Mouse (Mus musculus): ENCODE data around the gene Plxnb2.

Gene Plxnb2

DNA sequence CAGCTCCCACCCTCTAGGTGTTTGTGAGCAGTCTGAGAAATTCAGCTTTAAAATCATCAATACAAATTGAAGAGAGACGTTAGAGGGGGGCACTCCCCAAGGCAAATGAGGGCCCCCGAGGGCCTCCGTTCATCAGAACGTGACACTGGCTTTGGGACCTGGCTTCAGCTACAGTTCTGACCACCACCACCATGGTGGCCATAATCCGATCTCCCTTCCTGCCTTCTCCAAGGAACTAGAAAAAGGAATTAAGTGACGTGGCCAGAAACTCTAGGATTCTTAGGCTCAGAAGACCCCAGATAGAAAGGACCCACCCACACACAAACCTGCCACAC is 991 bp downstream of the Plxnb2 start:
- DNase-seq (ENCODE audit: low read depth), result no peak

DNA sequence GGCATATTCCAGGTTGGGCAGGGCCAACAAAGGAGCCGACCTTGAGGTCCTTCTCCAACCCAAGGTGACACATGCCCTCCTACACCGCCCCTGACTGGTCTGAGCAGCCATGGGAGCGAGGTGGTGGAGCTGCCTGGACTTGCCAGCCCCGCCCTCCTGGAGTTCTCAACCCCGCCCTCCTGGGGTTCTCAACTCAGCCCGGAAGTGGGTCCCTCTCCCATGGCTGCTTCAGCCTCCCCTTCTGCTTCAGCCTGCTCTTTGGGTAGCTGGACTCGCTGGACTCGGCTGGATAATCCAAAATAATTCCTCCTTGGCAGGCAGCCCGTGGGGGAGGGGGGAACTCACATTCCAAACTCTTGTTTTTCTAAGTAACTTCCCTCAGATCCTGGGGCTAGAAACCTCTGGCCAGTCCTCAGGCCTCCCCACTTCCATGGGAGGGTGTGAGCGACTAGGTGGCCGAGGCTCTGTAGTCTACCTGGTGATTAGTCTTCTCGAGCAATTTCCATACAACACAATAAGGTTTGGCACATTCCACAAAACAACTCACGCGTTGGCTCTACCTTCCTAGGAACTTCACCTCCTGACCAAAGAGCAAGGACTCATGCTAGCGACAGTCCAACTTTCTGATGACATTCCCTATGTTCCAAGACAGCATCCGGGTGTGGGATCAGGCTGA is 1.5 kb downstream of the Plxnb2 start:
- DNase-seq (ENCODE audit: low read depth), result no peak

DNA sequence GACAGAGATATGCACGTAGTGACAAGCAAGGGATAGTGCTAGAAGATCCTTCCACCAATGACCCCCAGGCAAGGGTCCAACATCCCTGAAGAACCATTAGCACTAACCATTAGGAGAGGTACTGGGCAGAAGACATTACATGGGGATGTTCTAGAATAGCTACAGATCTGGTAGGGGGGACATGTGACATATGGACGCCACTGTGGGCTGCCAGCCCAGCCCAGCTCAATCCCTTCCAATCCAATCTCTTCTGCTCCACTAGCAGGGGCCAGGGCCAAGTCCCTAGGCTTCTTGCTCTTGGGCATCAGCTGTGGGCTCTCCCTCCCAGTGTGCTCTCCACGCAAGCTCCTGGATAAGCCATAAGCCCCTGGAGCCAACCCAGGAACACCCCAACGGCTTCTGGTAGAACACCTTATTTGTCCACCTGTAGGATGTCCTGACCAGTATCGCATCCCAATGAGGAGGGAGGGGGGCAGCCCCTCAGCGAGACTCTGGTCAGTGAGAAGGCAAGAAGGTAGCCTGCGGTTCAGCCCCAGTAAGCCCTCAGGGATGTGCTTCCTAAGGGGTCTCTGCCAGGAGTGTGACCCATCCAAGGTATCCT is 2.2 kb downstream of the Plxnb2 start:
- DNase-seq (ENCODE audit: low read depth), result no peak

DNA sequence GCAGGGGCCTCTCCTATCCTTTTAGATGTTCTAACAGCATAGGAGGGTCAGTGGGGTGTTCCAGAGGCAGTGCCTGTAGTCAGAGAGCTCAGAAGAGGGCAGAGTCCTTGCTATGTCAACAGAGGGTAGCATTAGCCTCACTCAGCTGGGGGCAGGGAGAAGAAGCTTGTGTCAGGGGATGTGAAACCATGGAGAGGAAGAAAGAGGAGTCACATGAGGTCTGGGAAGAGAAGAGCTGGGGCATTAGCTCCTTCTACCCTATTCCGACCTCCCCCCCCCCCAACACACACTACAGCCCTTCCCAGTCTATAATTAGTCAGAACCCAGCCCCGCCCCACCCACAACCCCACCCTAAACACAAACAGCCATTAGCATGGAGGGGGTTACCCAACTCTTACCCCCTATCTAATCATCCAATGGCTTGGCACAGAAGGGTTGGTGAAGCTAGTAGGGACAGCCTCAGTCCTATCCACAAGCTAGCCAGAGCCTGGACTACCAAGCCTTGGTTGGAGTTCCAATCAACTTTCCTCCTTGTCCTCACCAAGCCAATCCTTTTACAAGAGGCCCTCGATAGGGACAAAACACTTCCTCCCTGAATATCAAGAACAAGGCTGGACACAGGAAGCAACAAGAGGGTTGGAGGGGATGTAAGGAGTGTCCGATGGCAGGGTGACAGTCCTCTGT is 2.9 kb downstream of the Plxnb2 start:
- peak; percentile 19 for DNase-seq (ENCODE audit: low read depth)

DNA sequence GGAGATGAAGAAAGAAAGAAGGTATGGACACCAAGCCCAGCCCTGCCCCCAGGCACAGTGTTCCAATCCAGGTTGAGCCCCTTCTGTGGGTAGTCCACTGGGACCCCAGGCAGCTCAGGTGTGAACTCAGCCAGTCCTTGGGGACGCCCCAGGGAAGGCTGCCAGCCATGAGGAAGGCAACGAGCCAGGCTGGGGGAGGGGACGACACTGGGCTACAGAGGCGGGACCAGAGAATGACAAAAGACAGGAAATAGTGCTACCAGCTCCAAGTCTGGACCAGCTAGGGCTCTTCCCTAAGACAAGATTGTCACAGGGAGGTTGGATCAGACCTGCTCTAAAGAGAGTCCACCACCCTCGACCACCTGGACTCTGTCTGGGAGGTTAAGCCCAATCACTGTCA is 3.5 kb downstream of the Plxnb2 start:
- peak; percentile 59 for DNase-seq (ENCODE audit: low read depth)

DNA sequence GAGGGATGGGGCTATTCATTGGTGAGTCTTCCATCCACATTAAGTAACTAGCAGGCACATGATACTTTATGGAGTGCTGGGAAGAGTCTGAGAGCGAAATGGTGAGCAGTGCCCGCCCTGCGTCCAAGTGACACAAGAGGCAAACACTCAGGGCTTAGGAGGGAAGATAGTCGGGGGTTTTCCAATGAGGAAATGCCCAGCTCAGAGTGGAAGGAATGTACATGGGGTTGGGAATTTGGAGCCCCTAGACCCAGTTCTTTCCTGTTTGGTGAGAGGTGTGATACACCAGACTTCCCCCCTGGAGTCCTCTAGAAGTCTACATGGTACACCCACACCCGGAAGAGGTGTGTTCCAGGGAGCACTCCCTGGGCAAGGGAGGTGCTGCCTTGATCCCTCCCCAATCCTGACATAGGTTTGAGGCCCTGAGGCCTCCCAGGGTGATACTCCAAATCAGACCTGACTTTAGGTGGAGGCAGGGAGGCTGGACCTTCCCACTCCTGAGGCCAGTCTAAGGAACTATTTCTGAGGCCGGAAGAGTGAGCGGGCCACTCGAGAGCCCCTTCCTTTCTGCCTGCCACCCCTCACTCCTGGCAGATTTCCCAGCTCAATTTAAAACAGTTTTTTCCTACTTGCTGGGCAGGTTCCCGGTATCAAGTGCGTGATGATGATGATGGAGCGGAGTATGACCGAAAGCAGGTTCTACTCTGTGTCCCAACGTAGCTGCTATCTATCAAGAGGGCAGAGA is 5.0 kb downstream of the Plxnb2 start:
- DNase-seq (ENCODE audit: low read depth), result no peak

DNA sequence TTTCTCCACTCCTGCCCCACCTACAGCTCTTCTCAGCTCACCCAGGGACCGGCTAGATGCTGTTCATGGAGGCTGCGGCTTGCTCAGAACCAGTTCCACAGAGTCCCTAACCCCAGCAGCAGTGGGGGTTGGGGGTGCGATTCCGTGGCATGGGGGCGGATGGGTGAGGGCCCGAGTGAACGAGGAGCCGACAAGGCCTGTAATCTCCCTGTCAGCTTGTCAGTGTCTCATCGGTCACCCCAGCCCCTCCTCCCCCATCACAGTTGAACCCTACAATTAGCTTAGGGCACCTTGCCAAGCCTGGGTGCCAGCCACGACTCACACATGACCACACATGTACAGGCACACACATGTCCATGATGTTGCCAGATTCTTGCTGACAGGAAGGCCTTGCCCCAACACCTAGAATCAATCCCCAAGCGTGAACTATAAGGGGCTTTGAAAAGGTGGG is 5.7 kb downstream of the Plxnb2 start:
- DNase-seq (ENCODE audit: low read depth), result no peak

DNA sequence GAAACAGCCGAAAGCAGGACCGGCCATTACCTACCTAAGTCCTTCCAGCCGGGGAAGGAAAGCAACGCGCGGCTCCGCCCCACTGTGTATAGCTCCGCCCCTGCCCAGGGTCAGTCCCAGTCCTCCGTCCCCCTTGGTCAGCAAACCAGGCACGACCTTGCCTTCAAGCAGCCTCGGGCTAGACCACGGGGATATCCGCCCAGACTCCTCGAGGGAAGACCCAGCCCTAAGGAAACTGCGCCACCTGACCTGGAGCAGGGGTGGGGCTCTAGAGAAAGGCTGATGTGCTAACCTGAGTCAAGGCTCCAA is 6.7 kb downstream of the Plxnb2 start:
- DNase-seq (ENCODE audit: low read depth), result no peak

- no peak for DNase-seq (ENCODE audit: low read depth)
These were observed 7.3 kb downstream of the Plxnb2 start for GRCm38 (mm10) chr15:89173024-89173905.

GRCm38 (mm10) chr15:89172276-89172935 is 8.2 kb downstream of the Plxnb2 start:
- no peak for DNase-seq (ENCODE audit: low read depth)

DNA sequence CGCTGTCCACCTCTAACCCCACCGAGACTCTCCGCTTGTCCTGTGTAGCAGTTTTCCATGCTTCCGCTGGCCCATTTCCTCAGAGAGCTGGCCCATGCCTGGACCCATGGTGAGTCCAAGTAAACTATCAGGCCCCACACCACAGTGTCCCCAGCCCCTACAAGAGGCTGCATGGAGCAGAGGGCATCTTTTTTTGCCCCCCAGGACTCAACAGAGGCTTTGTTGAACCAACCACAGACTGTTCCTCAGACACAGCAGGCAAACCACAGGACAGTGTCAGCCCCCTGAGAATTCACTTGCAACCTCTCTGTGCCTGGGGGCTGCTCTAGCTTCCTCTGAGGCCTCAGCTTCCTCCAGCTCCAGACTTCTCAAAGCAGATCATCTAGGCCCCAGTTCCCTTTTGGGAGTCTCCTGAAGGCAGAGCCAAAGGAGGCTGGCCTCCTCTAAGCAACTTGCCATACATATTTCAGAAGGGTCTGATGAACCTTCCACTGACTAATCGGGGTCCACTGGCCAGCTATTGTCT is 9.0 kb downstream of the Plxnb2 start:
- DNase-seq (ENCODE audit: low read depth), result no peak

GRCm38 (mm10) chr15:89170102-89170501 is 10.5 kb downstream of the Plxnb2 start:
- DNase-seq (ENCODE audit: low read depth), result no peak

DNA sequence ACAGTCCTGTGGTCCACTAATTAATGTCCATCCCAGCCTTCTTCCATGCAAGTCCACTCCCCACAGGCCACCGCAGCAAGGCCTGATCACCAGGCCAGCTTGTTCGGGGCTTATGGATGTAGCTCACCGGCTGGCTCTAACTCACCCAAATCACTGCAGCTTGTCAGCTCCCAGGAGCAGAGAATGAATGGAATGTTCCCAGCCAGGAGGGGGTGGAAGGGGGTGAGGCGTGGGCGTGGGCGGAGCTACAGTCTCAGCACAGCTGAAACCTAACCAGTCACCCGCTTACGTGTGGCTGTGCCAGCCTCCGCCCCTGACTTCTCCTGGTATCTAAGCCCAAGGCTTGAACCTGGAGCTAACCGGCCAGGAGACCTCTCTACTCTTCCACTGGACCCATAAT is 11.2 kb downstream of the Plxnb2 start:
- no peak for DNase-seq (ENCODE audit: low read depth)

- no peak for DNase-seq (ENCODE audit: low read depth)
These were observed 11.7 kb downstream of the Plxnb2 start for GRCm38 (mm10) chr15:89168922-89169321.

GRCm38 (mm10) chr15:89165478-89165877 is 15.1 kb downstream of the Plxnb2 start:
- no peak for DNase-seq (ENCODE audit: low read depth)

DNA sequence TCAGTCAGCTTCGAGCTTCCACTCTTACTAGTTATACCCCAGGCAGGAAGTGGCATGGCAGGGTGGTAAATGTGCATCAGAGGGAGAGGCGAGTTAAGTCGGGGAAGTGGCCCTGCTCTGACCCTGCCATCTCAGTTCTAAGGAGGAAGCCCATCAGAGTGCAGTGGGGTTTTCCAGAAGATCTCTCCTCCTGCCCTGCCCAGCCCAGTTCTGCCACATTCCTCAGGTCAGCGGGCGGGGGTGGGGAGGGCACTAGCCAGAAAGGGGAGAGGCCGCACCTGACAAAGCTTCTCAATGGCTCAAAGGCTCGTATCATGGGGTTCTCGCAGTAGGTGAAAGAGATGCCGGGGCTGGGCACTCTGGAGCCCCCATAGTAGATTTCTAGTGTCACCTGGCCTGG is 19.2 kb downstream of the Plxnb2 start:
- DNase-seq (ENCODE audit: low read depth), result no peak

- DNase-seq (ENCODE audit: low read depth), result no peak
These were observed 22.1 kb downstream of the Plxnb2 start for GRCm38 (mm10) chr15:89158516-89158915.

- DNase-seq (ENCODE audit: low read depth), result peak; percentile 91
These were observed 22.6 kb downstream of the Plxnb2 start for GRCm38 (mm10) chr15:89157954-89158353.

DNA sequence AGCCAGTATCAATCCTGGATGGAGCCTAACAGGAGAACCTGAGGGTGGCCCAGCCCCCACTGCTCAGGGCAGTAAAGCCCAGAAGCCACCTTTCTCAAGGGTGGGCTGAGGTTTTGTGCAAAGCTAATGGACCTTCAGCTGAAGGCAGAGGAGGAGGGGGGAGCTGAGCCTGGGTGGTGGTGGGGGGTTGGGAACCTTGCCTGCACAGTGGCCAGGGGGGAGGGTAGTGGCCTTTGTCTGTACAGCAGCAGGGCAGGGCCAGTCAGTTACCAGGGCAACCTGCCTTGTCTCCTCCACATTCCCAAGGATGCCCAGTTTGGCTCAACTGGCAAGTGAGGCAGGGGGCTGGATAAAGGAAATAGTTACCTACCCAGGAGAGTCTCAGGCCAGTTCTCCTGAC is 28.3 kb downstream of the Plxnb2 start:
- DNase-seq (ENCODE audit: low read depth), result no peak

- peak; percentile 36 for DNase-seq (ENCODE audit: low read depth)
These were observed 30.6 kb downstream of the Plxnb2 start for GRCm38 (mm10) chr15:89150041-89150390.

Measured in 416B (cell line).